In genomic region chr15:82361459-82362018, GRCm38 (mm10) we compare ENCODE assay signal across 8 mouse cellular contexts. TPM values are rescaled to one million over a fixed set of nuclear protein-coding genes. Genes with fewer than 3 reads are reported as not detected.
DNase-seq lines count a peak whose midpoint lies in the region; ATAC-seq lines count a peak whose summit lies in the region.

No protein-coding gene starts in this region.

- no peak for ATAC-seq in midbrain, embryonic 11.5 days (ENCODE audit: low FRiP score)
- ATAC-seq in midbrain, embryonic 15.5 days (replicated peaks) = no peak
- ATAC-seq in stomach, embryonic 15.5 days (ENCODE audit: insufficient read depth, low FRiP score, low read depth) = peak; percentile 80; the same call in 1 of the 2 replicates
- ATAC-seq in hindbrain, embryonic 12.5 days (ENCODE audit: low FRiP score) = no peak

- no peak overlapping the region for H3K27ac ChIP-seq in midbrain, embryonic 11.5 days (ENCODE audit: low read depth, low read length)
- H3K27ac ChIP-seq in midbrain, embryonic 15.5 days = no peak overlapping the region
- H3K27ac ChIP-seq in stomach, embryonic 15.5 days = peak overlapping the region; percentile 65; the same call in 1 of the 2 replicates
- no peak overlapping the region for H3K27ac ChIP-seq in hindbrain, embryonic 12.5 days

- 78% methylated on average over 11 of the region's 11 CpGs for whole genome bisulfite sequencing in midbrain, embryonic 11.5 days
- 73% methylated on average over 11 of the region's 11 CpGs for whole genome bisulfite sequencing in midbrain, embryonic 15.5 days
- 63% methylated on average over 11 of the region's 11 CpGs for WGBS in stomach, embryonic 15.5 days
- 79% methylated on average over 11 of the region's 11 CpGs for WGBS in hindbrain, embryonic 12.5 days

- no peaks in the 10 kb centered on the region for H3K27me3 ChIP-seq in midbrain, embryonic 11.5 days (ENCODE audit: control insufficient read depth, insufficient read depth, low read length)
- H3K27me3 ChIP-seq in midbrain, embryonic 15.5 days (replicated peaks) = no peaks in the 10 kb centered on the region
- no peaks in the 10 kb centered on the region for H3K27me3 ChIP-seq in stomach, embryonic 15.5 days (replicated peaks)
- no peaks in the 10 kb centered on the region for H3K27me3 ChIP-seq in hindbrain, embryonic 12.5 days

- peak; percentile 1 for DNase-seq in cerebellum, adult 11 months
- no peak for DNase-seq in cerebellum, postnatal 36 days
- peak; percentile 75 for DNase-seq in midbrain, embryonic 11.5 days (ENCODE audit: low spot score, missing footprints)
- peak; percentile 57 for DNase-seq in kidney, adult 18-20 months
- no peak for DNase-seq in left cerebral cortex, adult 9 months (ENCODE audit: low spot score in 2 of 2)

- no peaks in the 10 kb centered on the region for H3K36me3 ChIP-seq in midbrain, embryonic 11.5 days (ENCODE audit: control insufficient read depth, insufficient read depth, low read length)
- no peaks in the 10 kb centered on the region for H3K36me3 ChIP-seq in midbrain, embryonic 15.5 days (replicated peaks)
- no peaks in the 10 kb centered on the region for H3K36me3 ChIP-seq in stomach, embryonic 15.5 days
- H3K36me3 ChIP-seq in hindbrain, embryonic 12.5 days = no peaks in the 10 kb centered on the region

- H3K4me3 ChIP-seq in midbrain, embryonic 11.5 days (ENCODE audit: low read depth, low read length) = no peak overlapping the region
- H3K4me3 ChIP-seq in midbrain, embryonic 15.5 days = no peak overlapping the region
- no peak overlapping the region for H3K4me3 ChIP-seq in stomach, embryonic 15.5 days (replicated peaks)
- H3K4me3 ChIP-seq in hindbrain, embryonic 12.5 days = no peak overlapping the region

- H3K4me2 ChIP-seq in midbrain, embryonic 11.5 days = no peak overlapping the region
- no peak overlapping the region for H3K4me2 ChIP-seq in midbrain, embryonic 15.5 days
- H3K4me2 ChIP-seq in stomach, embryonic 15.5 days = no peak overlapping the region
- H3K4me2 ChIP-seq in hindbrain, embryonic 12.5 days (replicated peaks) = no peak overlapping the region

- no peaks in the 10 kb centered on the region for H3K4me1 ChIP-seq in midbrain, embryonic 11.5 days (ENCODE audit: control insufficient read depth, insufficient read depth, low read length)
- H3K4me1 ChIP-seq in midbrain, embryonic 15.5 days = no peaks in the 10 kb centered on the region
- peaks cover 7% of the 10 kb centered on the region for H3K4me1 ChIP-seq in stomach, embryonic 15.5 days
- no peaks in the 10 kb centered on the region for H3K4me1 ChIP-seq in hindbrain, embryonic 12.5 days

- H3K9ac ChIP-seq in midbrain, embryonic 11.5 days (ENCODE audit: low read length) = no peak overlapping the region
- no peak overlapping the region for H3K9ac ChIP-seq in midbrain, embryonic 15.5 days
- H3K9ac ChIP-seq in stomach, embryonic 15.5 days = no peak overlapping the region
- no peak overlapping the region for H3K9ac ChIP-seq in hindbrain, embryonic 12.5 days

- no peaks in the 10 kb centered on the region for H3K9me3 ChIP-seq in midbrain, embryonic 11.5 days (ENCODE audit: control insufficient read depth, low read length)
- H3K9me3 ChIP-seq in midbrain, embryonic 15.5 days = no peaks in the 10 kb centered on the region
- no peaks in the 10 kb centered on the region for H3K9me3 ChIP-seq in stomach, embryonic 15.5 days
- H3K9me3 ChIP-seq in hindbrain, embryonic 12.5 days (replicated peaks) = no peaks in the 10 kb centered on the region

RNA-seq across cellular contexts. Expression of gene Ndufa6, which starts 7.4 kb away (rescaled TPM):
- 290 and 293 TPM in 2 replicates for polyA plus RNA-seq in midbrain, embryonic 11.5 days (2014; fragmentation: Nextera tagmentation; extraction: Ambion mirVana)
- polyA plus RNA-seq in midbrain, embryonic 15.5 days (2015; fragmentation: Nextera tagmentation; extraction: Ambion mirVana) = 309 and 330 TPM in 2 replicates
- 403 and 420 TPM in 2 replicates for polyA plus RNA-seq in stomach, embryonic 15.5 days (2015; fragmentation: Nextera tagmentation; extraction: Ambion mirVana)
- polyA plus RNA-seq in hindbrain, embryonic 12.5 days (2016; fragmentation: Nextera tagmentation; extraction: Ambion mirVana) = 266 and 295 TPM in 2 replicates

RNA-seq across cellular contexts. Expression of gene Cyp2d22, which starts 18.5 kb away (rescaled TPM):
- polyA plus RNA-seq in midbrain, embryonic 11.5 days (2014; fragmentation: Nextera tagmentation; extraction: Ambion mirVana) = 1.7 and 1.9 TPM in 2 replicates
- polyA plus RNA-seq in midbrain, embryonic 15.5 days (2015; fragmentation: Nextera tagmentation; extraction: Ambion mirVana) = 1.7 and 2.0 TPM in 2 replicates
- polyA plus RNA-seq in stomach, embryonic 15.5 days (2015; fragmentation: Nextera tagmentation; extraction: Ambion mirVana) = 12.1 and 14.3 TPM in 2 replicates
- polyA plus RNA-seq in hindbrain, embryonic 12.5 days (2016; fragmentation: Nextera tagmentation; extraction: Ambion mirVana) = 4.0 and 4.8 TPM in 2 replicates

RNA-seq across cellular contexts. Expression of gene Smdt1, which starts 22.8 kb away (rescaled TPM):
- polyA plus RNA-seq in midbrain, embryonic 11.5 days (2014; fragmentation: Nextera tagmentation; extraction: Ambion mirVana) = 253 and 268 TPM in 2 replicates
- 322 and 335 TPM in 2 replicates for polyA plus RNA-seq in midbrain, embryonic 15.5 days (2015; fragmentation: Nextera tagmentation; extraction: Ambion mirVana)
- polyA plus RNA-seq in stomach, embryonic 15.5 days (2015; fragmentation: Nextera tagmentation; extraction: Ambion mirVana) = 288 and 301 TPM in 2 replicates
- 250 and 259 TPM in 2 replicates for polyA plus RNA-seq in hindbrain, embryonic 12.5 days (2016; fragmentation: Nextera tagmentation; extraction: Ambion mirVana)

RNA-seq across cellular contexts. Expression of gene Pheta2, which starts 22.8 kb away (rescaled TPM):
- 3.4 and 4.3 TPM in 2 replicates for polyA plus RNA-seq in midbrain, embryonic 11.5 days (2014; fragmentation: Nextera tagmentation; extraction: Ambion mirVana)
- 1.2 and 1.5 TPM in 2 replicates for polyA plus RNA-seq in midbrain, embryonic 15.5 days (2015; fragmentation: Nextera tagmentation; extraction: Ambion mirVana)
- 14.9 and 18.4 TPM in 2 replicates for polyA plus RNA-seq in stomach, embryonic 15.5 days (2015; fragmentation: Nextera tagmentation; extraction: Ambion mirVana)
- 5.3 and 6.2 TPM in 2 replicates for polyA plus RNA-seq in hindbrain, embryonic 12.5 days (2016; fragmentation: Nextera tagmentation; extraction: Ambion mirVana)

RNA-seq across cellular contexts. Expression of gene Naga, which starts 22.8 kb away (rescaled TPM):
- 20.6 and 21.6 TPM in 2 replicates for polyA plus RNA-seq in midbrain, embryonic 11.5 days (2014; fragmentation: Nextera tagmentation; extraction: Ambion mirVana)
- polyA plus RNA-seq in midbrain, embryonic 15.5 days (2015; fragmentation: Nextera tagmentation; extraction: Ambion mirVana) = 25.4 and 27.2 TPM in 2 replicates
- 79.6 and 86.8 TPM in 2 replicates for polyA plus RNA-seq in stomach, embryonic 15.5 days (2015; fragmentation: Nextera tagmentation; extraction: Ambion mirVana)
- polyA plus RNA-seq in hindbrain, embryonic 12.5 days (2016; fragmentation: Nextera tagmentation; extraction: Ambion mirVana) = 26.7 and 29.7 TPM in 2 replicates

Comparison
In these comparisons a context has a peak if more than half of its experiments do, and no peak if none do; other contexts are left out.
1. DNase-seq: peak in cerebellum, adult 11 months (single experiment), midbrain, embryonic 11.5 days (single experiment) and kidney, adult 18-20 months (single experiment); none in cerebellum, postnatal 36 days (0 of 2) and left cerebral cortex, adult 9 months (0 of 2).